Mouse (Mus musculus): Measurements from ENCODE around the gene Cidec. TPM values are rescaled to one million over a fixed set of nuclear protein-coding genes. Genes with fewer than 3 reads are reported as not detected.

Cidec gene
- polyA plus RNA-seq, 1 experiment from 2014 or later, result 1.3 TPM

- no peak for ATAC-seq
- peaks cover 31% of the 10 kb centered on the region for H3K36me3 ChIP-seq (ENCODE audit: insufficient read depth, low read length)
- H3K9me3 ChIP-seq (ENCODE audit: low read length), result no peaks in the 10 kb centered on the region
- no peaks in the 10 kb centered on the region for H3K27me3 ChIP-seq (replicated peaks; ENCODE audit: insufficient read depth, low read length)
- WGBS, result 5% methylated on average over 6 of the region's 7 CpGs
- H3K4me1 ChIP-seq (ENCODE audit: insufficient read depth, low read depth, low read length), result 0 out of 2 replicates have a peak, but pooled peaks cover 3% of the 10 kb centered on the region
- peak overlapping the region; percentile 82 for H3K4me2 ChIP-seq (replicated peaks; ENCODE audit: low read depth, low read length)
- peak overlapping the region; percentile 85 for H3K9ac ChIP-seq (replicated peaks; ENCODE audit: low read depth)
- no peak for DNase-seq (ENCODE audit: low spot score)
- peak overlapping the region; percentile 82 for H3K27ac ChIP-seq (ENCODE audit: low read length)
- TF ChIP-seq EP300 (IDR thresholded peaks at IDR 0.05) (no peak), CTCF (IDR thresholded peaks at IDR 0.05) (no peak)
- H3K4me3 ChIP-seq (ENCODE audit: low read depth, low read length), result peak overlapping the region; percentile 85
Measured at GRCm38 (mm10) chr6:113377172-113377495, 58.4 kb downstream of the Cidec start.

Small RNAs within 50 kb of the gene (microRNA-seq; reads per million reads assigned to microRNA genes)
- not detected for gene Gm24387

Other genes with a start within 250 kb of the Cidec start
- gene Lhfpl4, start 240.4 kb downstream of the Cidec start, polyA plus RNA-seq (2015; fragmentation: Nextera tagmentation; extraction: Ambion mirVana), result 0.25 and 0.39 TPM in 2 replicates
- gene Mtmr14, start 197.9 kb downstream of the Cidec start, polyA plus RNA-seq (2015; fragmentation: Nextera tagmentation; extraction: Ambion mirVana), result 27.4 and 33.6 TPM in 2 replicates
- gene Cpne9, start 153.5 kb downstream of the Cidec start, polyA plus RNA-seq (2015; fragmentation: Nextera tagmentation; extraction: Ambion mirVana), result not detected in 2 replicates
- 8.2 and 9.2 TPM in 2 replicates for gene Brpf1, start 128.6 kb downstream of the Cidec start, polyA plus RNA-seq (2015; fragmentation: Nextera tagmentation; extraction: Ambion mirVana)
- gene Ogg1, start 108.8 kb downstream of the Cidec start, polyA plus RNA-seq (2015; fragmentation: Nextera tagmentation; extraction: Ambion mirVana), result 11.7 and 12.4 TPM in 2 replicates
- 110 and 129 TPM in 2 replicates for gene Camk1, start 91.8 kb downstream of the Cidec start, polyA plus RNA-seq (2015; fragmentation: Nextera tagmentation; extraction: Ambion mirVana)
- 33.2 and 36.7 TPM in 2 replicates for gene Tada3, start 57.9 kb downstream of the Cidec start, polyA plus RNA-seq (2015; fragmentation: Nextera tagmentation; extraction: Ambion mirVana)
- 349 and 358 TPM in 2 replicates for gene Arpc4, start 57.6 kb downstream of the Cidec start, polyA plus RNA-seq (2015; fragmentation: Nextera tagmentation; extraction: Ambion mirVana)
- gene Ttll3, start 46.5 kb downstream of the Cidec start, polyA plus RNA-seq (2015; fragmentation: Nextera tagmentation; extraction: Ambion mirVana), result 11.5 and 12.4 TPM in 2 replicates
- 11.4 and 12.3 TPM in 2 replicates for gene Rpusd3, start 16.4 kb downstream of the Cidec start, polyA plus RNA-seq (2015; fragmentation: Nextera tagmentation; extraction: Ambion mirVana)
- gene Jagn1, start 6.8 kb upstream of the Cidec start, polyA plus RNA-seq (2015; fragmentation: Nextera tagmentation; extraction: Ambion mirVana), result 57.8 and 60.1 TPM in 2 replicates
- gene Il17re, start 22.7 kb upstream of the Cidec start, polyA plus RNA-seq (2015; fragmentation: Nextera tagmentation; extraction: Ambion mirVana), result 16.2 and 19.4 TPM in 2 replicates
- gene Il17rc, start 35.7 kb upstream of the Cidec start, polyA plus RNA-seq (2015; fragmentation: Nextera tagmentation; extraction: Ambion mirVana), result 30.1 and 31.1 TPM in 2 replicates
- gene Creld1, start 47.5 kb upstream of the Cidec start, polyA plus RNA-seq (2015; fragmentation: Nextera tagmentation; extraction: Ambion mirVana), result 25.5 and 27.2 TPM in 2 replicates
- gene Prrt3, start 66.2 kb upstream of the Cidec start, polyA plus RNA-seq (2015; fragmentation: Nextera tagmentation; extraction: Ambion mirVana), result 0.20 and 0.30 TPM in 2 replicates
- gene Emc3, start 95.9 kb upstream of the Cidec start, polyA plus RNA-seq (2015; fragmentation: Nextera tagmentation; extraction: Ambion mirVana), result 93.7 and 95.7 TPM in 2 replicates
- gene Fancd2, start 95.9 kb upstream of the Cidec start, polyA plus RNA-seq (2015; fragmentation: Nextera tagmentation; extraction: Ambion mirVana), result 0.53 and 1.0 TPM in 2 replicates
- 0.18 TPM in 1 of 2 replicates, not detected in the other for gene Fancd2os, start 165.0 kb upstream of the Cidec start, polyA plus RNA-seq (2015; fragmentation: Nextera tagmentation; extraction: Ambion mirVana)
- gene Brk1, start 169.0 kb upstream of the Cidec start, polyA plus RNA-seq (2015; fragmentation: Nextera tagmentation; extraction: Ambion mirVana), result 215 and 225 TPM in 2 replicates
- 28.2 and 30.6 TPM in 2 replicates for gene Vhl, start 188.2 kb upstream of the Cidec start, polyA plus RNA-seq (2015; fragmentation: Nextera tagmentation; extraction: Ambion mirVana)
- 15.6 and 16.1 TPM in 2 replicates for gene Irak2, start 202.7 kb upstream of the Cidec start, polyA plus RNA-seq (2015; fragmentation: Nextera tagmentation; extraction: Ambion mirVana)

Data from lung, postnatal 0 days (tissue).